Mouse (Mus musculus) kidney, adult 2 months (tissue): ENCODE measurements at regions not wholly inside any gene's neighbourhood (a gene's known extent, or its start where the extent isn't known, plus 50 kb on each side); places are given as distances from the start of the nearest gene placed in this dataset.

Experiments used
- DNase-seq: peaks from one replicate; pipeline ENCODE4 v3.0.0; 2021
- H3K27ac ChIP-seq: fragments of 200-500 bp; 2 replicates; pipeline ENCODE4 v1.5.1; 2012; ENCODE audit warnings: low read depth, low read length, control low read depth, inconsistent platforms; ENCODE audit not compliant: insufficient read depth
- H3K27me3 ChIP-seq: fragments of 200-500 bp; replicated peaks from 2 replicates; pipeline ENCODE4 v1.6.1; 2012; ENCODE audit warnings: mild to moderate bottlenecking, moderate library complexity, low read length, inconsistent platforms; ENCODE audit not compliant: control insufficient read depth, insufficient read depth
- H3K36me3 ChIP-seq: fragments of 200-500 bp; 2 replicates; pipeline ENCODE4 v1.6.1; 2012; ENCODE audit warnings: mild to moderate bottlenecking, moderate library complexity, low read length, inconsistent platforms; ENCODE audit not compliant: control insufficient read depth, insufficient read depth
- H3K4me1 ChIP-seq: fragments of 200-500 bp; 2 replicates; pipeline ENCODE4 v1.6.1; 2011; ENCODE audit warnings: low read length; ENCODE audit not compliant: control insufficient read depth, insufficient read depth
- H3K4me3 ChIP-seq: fragments of 200-500 bp; 2 replicates; pipeline ENCODE4 v1.5.1; 2011; ENCODE audit warnings: mild to moderate bottlenecking, low read depth, low read length, control low read depth; ENCODE audit not compliant: insufficient read depth
- CTCF ChIP-seq: fragments of 200-500 bp; conservative IDR thresholded peaks from 2 replicates; pipeline ENCODE4 v1.5.1; 2011; ENCODE audit warnings: low read depth, mild to moderate bottlenecking, control low read depth, low read length, moderate library complexity, mixed read lengths; ENCODE audit not compliant: insufficient read depth, insufficient read length
- POLR2A ChIP-seq: fragments of 200-500 bp; IDR thresholded peaks from one replicate; pipeline ENCODE4 v1.6.1; 2011; ENCODE audit warnings: low read depth, low read length, control low read depth
- WGBS: fragments of 180-500 bp; shearing (Covaris S2); methylation state at CpG from one replicate; pipeline ENCODE4 v1.1.7; 2018; 5-methylcytosine and 5-hydroxymethylcytosine counted together

DNA sequence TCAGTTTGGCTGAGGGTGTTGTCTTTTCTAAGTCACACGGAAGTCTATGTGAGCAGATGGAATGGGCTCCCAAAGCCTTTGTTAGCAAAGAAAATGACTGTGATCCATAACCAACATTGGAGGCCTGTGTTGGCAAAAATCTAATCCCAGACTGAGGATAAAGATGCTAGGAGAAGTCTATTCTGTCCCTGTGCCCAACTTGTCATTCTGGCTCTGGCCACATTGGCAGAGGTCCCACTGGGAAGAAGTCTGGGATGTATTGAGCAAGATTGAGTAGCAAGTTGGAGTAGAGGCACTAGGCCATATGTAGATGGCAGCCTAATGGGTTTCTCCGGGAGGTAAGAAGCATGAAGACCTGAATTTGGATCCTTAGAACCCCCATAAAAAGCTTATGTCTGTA, 54.1 kb downstream of the Nog start:
- Histone ChIP-seq H3K36me3 (no peaks in the 10 kb centered on the region), H3K4me1 (no peaks in the 10 kb centered on the region), H3K27ac (no peak overlapping the region), H3K4me3 (no peak overlapping the region), H3K27me3 (no peaks in the 10 kb centered on the region)
- no peak for DNase-seq
- TF ChIP-seq CTCF (no peak), POLR2A (no peak)
- 96% methylated on average over 2 of the region's 2 CpGs for WGBS

DNA sequence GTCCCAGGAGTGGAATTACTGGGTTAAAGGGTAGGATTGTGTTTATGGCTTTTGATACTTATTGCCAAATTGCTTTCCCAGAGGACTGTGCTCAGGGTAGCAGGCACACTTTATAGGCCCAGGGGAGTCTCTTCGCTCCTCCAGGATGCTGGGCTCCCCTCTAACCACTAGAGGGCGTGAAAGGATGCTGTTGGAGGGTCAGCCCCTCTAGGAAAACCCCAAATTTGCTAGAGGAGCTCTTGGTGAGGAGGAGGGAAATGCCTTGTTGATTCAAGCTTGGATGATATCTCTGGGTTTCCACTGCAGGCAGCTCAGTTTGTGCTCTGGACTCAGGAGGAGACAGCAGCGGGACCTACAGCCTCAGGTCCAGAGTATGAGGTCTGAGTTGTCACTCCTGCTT, 58.8 kb downstream of the Nog start:
- TF ChIP-seq POLR2A (no peak), CTCF (no peak; the same call in 1 of the 2 replicates)
- H3K36me3 ChIP-seq = no peaks in the 10 kb centered on the region
- no peak overlapping the region for H3K4me3 ChIP-seq
- no peaks in the 10 kb centered on the region for H3K4me1 ChIP-seq
- H3K27me3 ChIP-seq = no peaks in the 10 kb centered on the region
- WGBS = 40% methylated on average over 3 of the region's 3 CpGs
- peak; percentile 6 for DNase-seq
- no peak overlapping the region for H3K27ac ChIP-seq

DNA sequence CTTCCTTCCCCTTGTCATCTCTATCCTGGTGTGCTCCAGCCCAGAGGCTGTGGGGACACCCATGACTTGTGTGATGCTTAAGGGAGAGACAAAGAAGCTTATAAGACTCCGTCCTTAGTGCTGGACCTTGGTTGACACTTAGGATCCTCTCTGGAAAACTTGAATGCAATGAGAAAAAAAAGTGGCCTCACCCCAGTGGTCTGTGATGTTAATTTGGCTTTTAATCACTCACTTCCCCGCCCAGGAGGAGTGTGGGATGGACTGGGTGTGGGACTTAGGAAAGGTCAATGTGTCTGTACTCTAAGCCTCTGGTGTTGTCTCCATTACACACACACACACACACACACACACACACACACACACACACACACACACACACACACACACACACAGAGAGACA, 60.0 kb downstream of the Nog start:
- H3K4me3 ChIP-seq = no peak overlapping the region
- DNase-seq = no peak
- H3K27me3 ChIP-seq = no peaks in the 10 kb centered on the region
- H3K27ac ChIP-seq = no peak overlapping the region
- H3K36me3 ChIP-seq = no peaks in the 10 kb centered on the region
- no peak for TF ChIP-seq CTCF
- no peak for TF ChIP-seq POLR2A
- WGBS = 80% methylated on average over 2 of the region's 2 CpGs
- no peaks in the 10 kb centered on the region for H3K4me1 ChIP-seq

DNA sequence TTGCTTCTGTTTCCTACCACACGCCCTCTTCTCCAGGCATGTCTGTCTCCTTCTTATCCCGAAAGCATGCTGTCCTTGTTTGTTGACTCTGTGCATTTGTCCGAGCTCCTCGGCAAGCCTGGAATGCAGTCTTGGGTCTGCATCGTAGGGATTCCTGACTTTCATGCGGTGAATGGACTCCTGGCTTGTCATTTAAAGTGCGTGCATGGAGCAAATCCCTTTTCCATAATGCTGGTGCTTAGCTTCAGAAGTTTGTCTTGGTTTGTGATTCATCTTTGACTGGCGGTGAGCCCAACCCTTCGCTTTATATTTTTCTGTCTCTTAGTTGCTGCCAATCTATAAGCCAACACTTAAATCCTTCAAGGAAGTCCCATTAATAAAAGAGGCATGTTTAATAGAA, 62.2 kb downstream of the Nog start:
- Histone ChIP-seq H3K4me3 (no peak overlapping the region), H3K27me3 (no peaks in the 10 kb centered on the region), H3K36me3 (no peaks in the 10 kb centered on the region), H3K27ac (no peak overlapping the region), H3K4me1 (no peaks in the 10 kb centered on the region)
- TF ChIP-seq CTCF = no peak
- 59% methylated on average over 9 of the region's 9 CpGs for WGBS
- DNase-seq = no peak

DNA sequence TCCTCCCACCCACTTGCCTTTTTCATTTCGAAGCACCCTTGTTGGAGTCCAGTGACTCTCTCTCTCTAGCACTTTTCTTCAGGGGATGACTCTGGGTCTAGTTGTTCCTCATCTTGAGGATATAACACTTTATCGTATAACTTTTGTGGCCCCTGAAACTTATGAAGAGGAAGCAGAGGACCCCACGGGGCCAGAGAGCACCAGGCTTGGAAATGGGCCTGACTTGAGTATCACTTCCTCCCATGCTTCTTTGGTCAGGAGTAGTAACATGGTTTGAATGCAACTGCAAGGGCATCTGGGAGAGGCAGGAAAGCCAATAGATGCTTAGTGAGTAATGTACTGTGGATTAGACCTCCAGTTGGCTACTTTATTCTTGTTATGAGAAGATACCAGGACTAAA, 65.2 kb downstream of the Nog start:
- WGBS = 97% methylated on average over 3 of the region's 3 CpGs
- TF ChIP-seq CTCF (no peak), POLR2A (no peak)

DNA sequence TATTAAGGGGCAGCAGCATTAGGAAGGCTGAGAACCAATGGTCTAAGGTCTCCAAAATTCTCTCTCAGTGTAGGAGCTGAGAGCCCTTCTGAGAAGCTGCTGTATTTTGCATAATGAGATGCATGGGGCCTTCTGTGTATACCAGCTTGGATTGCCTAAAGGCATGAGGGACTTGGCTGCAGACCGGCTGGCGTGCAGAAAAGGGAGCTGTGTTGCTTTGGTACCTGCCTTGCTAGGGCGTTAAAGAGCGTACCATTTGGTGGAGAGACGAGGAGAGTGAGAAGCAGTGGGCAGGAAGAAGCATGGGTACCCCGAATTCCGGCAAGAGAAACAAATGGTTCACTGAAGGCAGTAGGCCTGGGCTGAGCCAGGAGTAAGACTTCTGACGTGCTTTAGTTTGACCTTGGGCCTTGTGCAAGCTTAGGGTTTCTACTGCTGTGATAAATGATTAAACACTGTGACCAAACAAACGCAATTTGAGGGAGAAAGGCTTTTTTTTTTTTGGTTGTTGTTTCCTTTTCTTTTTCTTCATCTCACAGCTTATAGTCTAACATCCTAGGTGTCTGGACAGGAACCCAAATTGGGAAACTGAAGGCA, 69.2 kb downstream of the Nog start:
- no peak overlapping the region for H3K4me3 ChIP-seq
- TF ChIP-seq POLR2A (no peak), CTCF (no peak)
- peak overlapping the region; percentile 26; the same call in 1 of the 2 replicates for H3K27ac ChIP-seq
- WGBS = 47% methylated on average over 9 of the region's 9 CpGs
- H3K4me1 ChIP-seq = peaks cover 4% of the 10 kb centered on the region; the same call in 1 of the 2 replicates
- no peaks in the 10 kb centered on the region for H3K27me3 ChIP-seq
- no peaks in the 10 kb centered on the region for H3K36me3 ChIP-seq
- peak; percentile 62 for DNase-seq

More for the DNA sequence above, 65.2 kb downstream of the Nog start:
- Histone ChIP-seq H3K36me3 (no peaks in the 10 kb centered on the region), H3K4me1 (peaks cover 4% of the 10 kb centered on the region; the same call in 1 of the 2 replicates), H3K27ac (no peak overlapping the region), H3K4me3 (no peak overlapping the region), H3K27me3 (no peaks in the 10 kb centered on the region)
- DNase-seq = no peak

DNA sequence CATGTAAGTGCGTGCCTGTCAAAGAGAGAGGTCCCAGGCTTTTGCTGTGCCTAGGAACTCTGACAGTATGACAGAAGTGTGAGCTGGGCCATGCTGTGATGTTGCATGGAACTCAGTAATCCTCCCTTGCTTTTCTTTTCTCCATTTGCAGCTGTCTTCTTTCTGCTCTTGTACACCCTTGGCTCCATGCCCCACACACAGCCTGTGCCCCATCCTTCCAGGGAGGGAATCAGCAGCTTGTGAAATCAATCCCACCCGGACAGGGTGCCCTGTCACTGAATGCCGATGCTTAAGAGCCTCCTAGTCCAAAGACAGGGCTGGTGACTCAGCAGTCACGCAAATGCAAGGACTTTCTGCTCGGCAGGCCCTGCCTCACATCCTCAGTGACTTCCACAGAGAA, 72.4 kb downstream of the Nog start:
- Histone ChIP-seq H3K4me3 (no peak overlapping the region), H3K4me1 (peaks cover 4% of the 10 kb centered on the region; the same call in 1 of the 2 replicates), H3K27ac (no peak overlapping the region), H3K27me3 (no peaks in the 10 kb centered on the region), H3K36me3 (no peaks in the 10 kb centered on the region)
- TF ChIP-seq POLR2A (no peak), CTCF (no peak)
- DNase-seq = no peak
- 58% methylated on average over 5 of the region's 5 CpGs for WGBS
